Mouse (Mus musculus): ENCODE results near the gene Bcl7c. TPM values are rescaled to one million over a fixed set of nuclear protein-coding genes. Genes with fewer than 3 reads are reported as not detected.

Bcl7c gene
- polyA plus RNA-seq, 1 experiment from 2014 or later = 50.2 TPM

- H3K4me1 ChIP-seq (replicated peaks; ENCODE audit: control insufficient read depth, insufficient read depth, low read length) = no peaks in the 10 kb centered on the region
- WGBS = 30% methylated on average over 2 of the region's 2 CpGs
- ATAC-seq (ENCODE audit: low FRiP score) (no peak), DNase-seq (ENCODE audit: low spot score) (no peak)
- no peaks in the 10 kb centered on the region for H3K36me3 ChIP-seq (replicated peaks; ENCODE audit: control insufficient read depth, insufficient read depth)
- no peak overlapping the region for H3K4me2 ChIP-seq (replicated peaks)
- H3K27me3 ChIP-seq (ENCODE audit: control insufficient read depth, insufficient read depth, low read length) = no peaks in the 10 kb centered on the region
- no peaks in the 10 kb centered on the region for H3K9me3 ChIP-seq (ENCODE audit: control insufficient read depth, low read length)
- H3K9ac ChIP-seq = no peak overlapping the region
- H3K4me3 ChIP-seq (replicated peaks; ENCODE audit: low read length) = no peak overlapping the region
- H3K27ac ChIP-seq = no peak overlapping the region
Observed at GRCm38 (mm10) chr7:127725490-127725889, 16.8 kb upstream of the Bcl7c start.

DNA sequence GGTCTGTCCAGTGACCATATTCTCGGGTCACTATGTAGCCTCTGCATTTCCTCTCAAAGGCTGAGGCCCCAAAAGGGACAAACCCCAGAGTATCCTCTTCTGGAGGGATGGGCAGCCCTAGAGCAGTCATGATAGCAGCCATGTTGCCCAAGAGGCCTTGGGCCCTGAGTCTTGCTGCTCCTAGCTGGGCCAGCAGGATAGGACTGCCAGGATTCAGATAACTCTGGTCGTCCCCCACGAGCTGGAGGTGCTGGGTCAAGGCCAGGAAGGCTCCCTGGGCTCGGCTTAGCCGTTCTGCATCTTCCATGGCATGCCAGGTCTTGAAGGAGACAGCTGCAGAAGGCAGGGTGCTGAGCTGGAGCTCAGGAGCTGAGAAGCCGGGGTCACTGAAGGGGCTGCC is 10.5 kb upstream of the Bcl7c start:
- H3K27ac ChIP-seq = no peak overlapping the region
- no peak for ATAC-seq (ENCODE audit: low FRiP score)
- no peak for DNase-seq (ENCODE audit: low spot score)
- no peaks in the 10 kb centered on the region for H3K9me3 ChIP-seq (ENCODE audit: control insufficient read depth, low read length)
- H3K4me3 ChIP-seq (replicated peaks; ENCODE audit: low read length) = no peak overlapping the region
- 0 out of 2 replicates have a peak, but pooled peaks cover 3% of the 10 kb centered on the region for H3K27me3 ChIP-seq (ENCODE audit: control insufficient read depth, insufficient read depth, low read length)
- no peak overlapping the region for H3K9ac ChIP-seq
- WGBS = 95% methylated on average over 6 of the region's 6 CpGs
- no peaks in the 10 kb centered on the region for H3K36me3 ChIP-seq (replicated peaks; ENCODE audit: control insufficient read depth, insufficient read depth)
- peaks cover 9% of the 10 kb centered on the region for H3K4me1 ChIP-seq (replicated peaks; ENCODE audit: control insufficient read depth, insufficient read depth, low read length)
- no peak overlapping the region for H3K4me2 ChIP-seq (replicated peaks)

DNA sequence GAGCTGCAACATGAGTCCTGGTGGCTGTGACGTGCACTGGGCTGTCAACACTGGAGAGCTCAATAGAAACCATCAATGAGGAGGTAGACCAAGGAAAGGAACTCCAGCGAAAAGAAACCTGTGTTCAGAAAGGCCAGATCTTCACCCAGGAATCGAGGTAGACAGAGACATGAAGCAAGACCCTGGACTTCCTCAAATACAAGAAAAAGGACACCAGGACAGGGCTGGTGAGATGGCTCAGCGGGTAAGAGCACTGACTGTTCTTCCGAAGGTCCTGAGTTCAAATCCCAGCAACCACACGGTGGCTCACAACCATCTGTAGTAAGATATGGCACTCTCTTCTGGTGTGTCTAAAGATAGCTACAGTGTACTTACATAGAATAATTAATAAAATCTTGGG is 9.6 kb upstream of the Bcl7c start:
- WGBS = 88% methylated on average over 6 of the region's 6 CpGs
- no peak overlapping the region for H3K27ac ChIP-seq
- H3K36me3 ChIP-seq (replicated peaks; ENCODE audit: control insufficient read depth, insufficient read depth) = no peaks in the 10 kb centered on the region
- ATAC-seq (ENCODE audit: low FRiP score) (no peak), DNase-seq (ENCODE audit: low spot score) (no peak)
- no peak overlapping the region for H3K4me3 ChIP-seq (replicated peaks; ENCODE audit: low read length)
- H3K4me1 ChIP-seq (replicated peaks; ENCODE audit: control insufficient read depth, insufficient read depth, low read length) = peaks cover 9% of the 10 kb centered on the region
- H3K4me2 ChIP-seq (replicated peaks) = no peak overlapping the region
- no peaks in the 10 kb centered on the region for H3K9me3 ChIP-seq (ENCODE audit: control insufficient read depth, low read length)
- 0 out of 2 replicates have a peak, but pooled peaks cover 3% of the 10 kb centered on the region for H3K27me3 ChIP-seq (ENCODE audit: control insufficient read depth, insufficient read depth, low read length)
- no peak overlapping the region for H3K9ac ChIP-seq

DNA sequence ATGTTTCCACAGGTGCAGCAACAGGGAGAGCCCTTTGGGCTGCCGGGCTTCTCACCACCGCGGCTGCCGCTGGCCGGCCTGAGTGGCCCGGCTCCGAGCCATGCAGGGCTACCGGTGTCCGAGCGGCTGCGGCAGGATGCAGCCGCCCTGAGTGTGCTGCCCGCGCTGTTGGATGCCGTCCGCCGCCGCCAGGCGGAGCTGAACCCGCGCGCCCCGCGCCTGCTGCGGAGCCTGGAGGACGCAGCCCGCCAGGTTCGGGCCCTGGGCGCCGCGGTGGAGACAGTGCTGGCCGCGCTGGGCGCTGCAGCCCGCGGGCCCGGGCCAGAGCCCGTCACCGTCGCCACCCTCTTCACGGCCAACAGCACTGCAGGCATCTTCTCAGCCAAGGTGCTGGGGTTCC is 8.3 kb upstream of the Bcl7c start:
- Histone ChIP-seq H3K4me2 (replicated peaks) (peak overlapping the region; percentile 68), H3K9me3 (ENCODE audit: control insufficient read depth, low read length) (no peaks in the 10 kb centered on the region), H3K9ac (peak overlapping the region; percentile 54), H3K4me3 (replicated peaks; ENCODE audit: low read length) (peak overlapping the region; percentile 31), H3K4me1 (replicated peaks; ENCODE audit: control insufficient read depth, insufficient read depth, low read length) (peaks cover 13% of the 10 kb centered on the region), H3K36me3 (replicated peaks; ENCODE audit: control insufficient read depth, insufficient read depth) (no peaks in the 10 kb centered on the region), H3K27me3 (ENCODE audit: control insufficient read depth, insufficient read depth, low read length) (0 out of 2 replicates have a peak, but pooled peaks cover 3% of the 10 kb centered on the region), H3K27ac (no peak overlapping the region)
- 0 out of 2 replicates have a peak, but pooled peaks have one; percentile 61 for ATAC-seq (ENCODE audit: low FRiP score)
- 1% methylated on average over 41 of the region's 41 CpGs for WGBS
- DNase-seq (ENCODE audit: low spot score) = peak; percentile 58

- WGBS = 84% methylated on average over 4 of the region's 4 CpGs
- Histone ChIP-seq H3K9ac (no peak overlapping the region), H3K4me2 (replicated peaks) (no peak overlapping the region), H3K4me1 (replicated peaks; ENCODE audit: control insufficient read depth, insufficient read depth, low read length) (peaks cover 13% of the 10 kb centered on the region), H3K4me3 (replicated peaks; ENCODE audit: low read length) (no peak overlapping the region), H3K36me3 (replicated peaks; ENCODE audit: control insufficient read depth, insufficient read depth) (no peaks in the 10 kb centered on the region), H3K9me3 (ENCODE audit: control insufficient read depth, low read length) (no peaks in the 10 kb centered on the region), H3K27me3 (ENCODE audit: control insufficient read depth, insufficient read depth, low read length) (0 out of 2 replicates have a peak, but pooled peaks cover 3% of the 10 kb centered on the region), H3K27ac (no peak overlapping the region)
- DNase-seq (ENCODE audit: low spot score) (no peak), ATAC-seq (ENCODE audit: low FRiP score) (no peak)
Observed at GRCm38 (mm10) chr7:127714816-127715215, 6.1 kb upstream of the Bcl7c start.

DNA sequence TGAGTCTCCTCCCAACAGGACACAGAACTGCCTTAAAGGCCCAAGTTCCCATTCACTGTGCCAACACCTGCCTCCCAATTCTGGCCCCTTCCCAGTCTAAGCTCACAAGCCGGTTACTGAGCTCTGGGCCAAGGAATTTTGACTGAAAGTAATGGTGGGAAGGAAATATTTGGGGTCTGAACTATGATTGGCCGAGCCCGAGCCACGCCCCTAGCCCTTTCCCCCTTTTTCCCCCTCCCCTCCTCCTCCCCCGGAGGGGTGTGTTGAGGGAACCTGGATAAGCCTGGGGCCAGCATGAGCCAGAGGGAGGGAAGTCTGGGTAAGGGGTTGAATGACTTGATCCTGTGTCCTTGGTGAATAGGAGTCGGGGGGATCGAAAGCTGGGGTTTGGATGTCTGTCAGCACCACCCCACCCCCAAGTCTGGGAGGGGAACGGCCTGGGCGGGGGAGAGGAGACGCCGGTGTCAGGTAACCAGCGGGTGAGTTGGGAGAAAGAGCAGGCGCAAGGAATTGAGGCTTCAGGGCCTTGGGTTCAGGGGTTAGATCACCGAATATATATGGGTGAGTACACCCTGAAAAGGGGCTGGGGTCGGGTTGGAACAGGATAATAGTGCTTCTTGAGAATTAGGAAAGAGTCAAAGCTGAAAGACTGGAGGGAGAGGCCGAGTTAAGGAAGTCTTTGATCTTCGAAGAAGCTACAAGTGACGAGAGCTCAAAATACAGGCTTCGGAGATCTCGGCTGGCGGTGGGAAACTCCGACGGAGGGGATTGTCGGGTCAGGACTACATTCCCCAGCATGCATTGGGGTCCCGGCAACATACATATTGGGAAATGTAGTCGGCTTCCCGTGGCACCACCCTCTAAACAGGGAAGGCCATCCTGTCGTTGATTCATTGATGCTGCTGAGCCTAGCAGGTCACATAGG is 4.0 kb upstream of the Bcl7c start, which contains the start of gene Ctf1:
TSS of gene Ctf1 (plus strand) at position 276 of the 925 bp plus-strand sequence.
- 0 out of 2 replicates have a peak within 1 kb of the TSS, but pooled peaks have one; percentile 6 for H3K9ac ChIP-seq
- H3K27ac ChIP-seq = peak within 1 kb of the TSS; percentile 43
- peak; percentile 64; the same call in 1 of the 2 replicates for ATAC-seq (ENCODE audit: low FRiP score)
- H3K4me2 ChIP-seq (replicated peaks) = peak within 1 kb of the TSS; percentile 54
- 0 out of 2 replicates have a peak, but pooled peaks cover 3% of the 10 kb centered on the region for H3K27me3 ChIP-seq (ENCODE audit: control insufficient read depth, insufficient read depth, low read length)
- no peaks in the 10 kb centered on the region for H3K36me3 ChIP-seq (replicated peaks; ENCODE audit: control insufficient read depth, insufficient read depth)
- H3K4me1 ChIP-seq (replicated peaks; ENCODE audit: control insufficient read depth, insufficient read depth, low read length) = peaks cover 20% of the 10 kb centered on the region
- H3K9me3 ChIP-seq (ENCODE audit: control insufficient read depth, low read length) = no peaks in the 10 kb centered on the region
- peak within 1 kb of the TSS; percentile 19 for H3K4me3 ChIP-seq (replicated peaks; ENCODE audit: low read length)
- peak; percentile 79 for DNase-seq (ENCODE audit: low spot score)
- WGBS = 2% methylated on average over 28 of the region's 28 CpGs

- H3K9me3 ChIP-seq (ENCODE audit: control insufficient read depth, low read length) = no peaks in the 10 kb centered on the region
- H3K27ac ChIP-seq = no peak overlapping the region
- H3K4me1 ChIP-seq (replicated peaks; ENCODE audit: control insufficient read depth, insufficient read depth, low read length) = peaks cover 19% of the 10 kb centered on the region
- WGBS = 85% methylated on average over 3 of the region's 3 CpGs
- DNase-seq (ENCODE audit: low spot score) = no peak
- H3K4me3 ChIP-seq (replicated peaks; ENCODE audit: low read length) = no peak overlapping the region
- H3K9ac ChIP-seq = no peak overlapping the region
- H3K27me3 ChIP-seq (ENCODE audit: control insufficient read depth, insufficient read depth, low read length) = no peaks in the 10 kb centered on the region
- H3K4me2 ChIP-seq (replicated peaks) = no peak overlapping the region
- H3K36me3 ChIP-seq (replicated peaks; ENCODE audit: control insufficient read depth, insufficient read depth) = peaks cover 2% of the 10 kb centered on the region
- no peak for ATAC-seq (ENCODE audit: low FRiP score)
Observed at GRCm38 (mm10) chr7:127711456-127711855, 2.7 kb upstream of the Bcl7c start.

- WGBS = 88% methylated on average over 3 of the region's 3 CpGs
- no peaks in the 10 kb centered on the region for H3K27me3 ChIP-seq (ENCODE audit: control insufficient read depth, insufficient read depth, low read length)
- H3K9me3 ChIP-seq (ENCODE audit: control insufficient read depth, low read length) = no peaks in the 10 kb centered on the region
- no peak overlapping the region for H3K4me2 ChIP-seq (replicated peaks)
- DNase-seq (ENCODE audit: low spot score) (no peak), ATAC-seq (ENCODE audit: low FRiP score) (no peak)
- no peak overlapping the region for H3K4me3 ChIP-seq (replicated peaks; ENCODE audit: low read length)
- H3K9ac ChIP-seq = no peak overlapping the region
- H3K4me1 ChIP-seq (replicated peaks; ENCODE audit: control insufficient read depth, insufficient read depth, low read length) = peaks cover 19% of the 10 kb centered on the region
- H3K27ac ChIP-seq = no peak overlapping the region
- H3K36me3 ChIP-seq (replicated peaks; ENCODE audit: control insufficient read depth, insufficient read depth) = peaks cover 6% of the 10 kb centered on the region
Observed at GRCm38 (mm10) chr7:127711031-127711430, 2.3 kb upstream of the Bcl7c start.

DNA sequence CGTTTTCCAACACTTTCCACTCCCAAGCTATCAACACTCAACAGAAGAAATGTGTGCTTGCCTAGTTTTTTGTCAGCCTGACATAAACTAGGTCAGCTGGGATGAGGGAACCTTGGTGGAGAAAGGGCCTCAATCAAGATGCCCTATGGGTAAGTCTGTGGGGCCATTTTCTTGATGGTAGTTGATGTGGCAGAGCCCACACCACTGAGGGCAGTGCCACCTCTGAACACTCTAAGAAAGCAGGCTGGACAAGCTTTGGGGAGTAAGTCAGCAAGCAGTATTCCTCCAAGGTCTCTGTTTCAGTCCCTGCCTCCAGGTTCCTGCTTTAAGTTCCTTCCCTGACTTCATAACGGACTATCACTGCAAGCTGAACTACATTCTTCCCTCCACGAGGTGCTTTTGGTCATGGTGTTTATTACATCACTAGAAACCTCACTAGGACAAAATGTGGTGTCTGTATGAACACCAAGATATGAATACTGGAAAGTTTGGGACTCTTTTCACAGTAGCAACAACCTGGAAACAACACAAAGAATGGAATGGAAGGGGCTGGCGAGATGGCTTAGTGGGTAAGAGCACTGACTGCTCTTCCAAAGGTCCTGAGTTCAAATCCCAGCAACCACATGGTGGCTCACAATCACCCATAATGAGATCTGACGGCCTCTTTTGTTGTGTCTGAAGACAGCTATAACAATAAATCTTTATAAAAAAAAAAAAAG is 687 bp upstream of the Bcl7c start:
- peaks cover 19% of the 10 kb centered on the region for H3K4me1 ChIP-seq (replicated peaks; ENCODE audit: control insufficient read depth, insufficient read depth, low read length)
- H3K4me3 ChIP-seq (replicated peaks; ENCODE audit: low read length) = peak overlapping the region; percentile 91
- no peak overlapping the region for H3K27ac ChIP-seq
- H3K36me3 ChIP-seq (replicated peaks; ENCODE audit: control insufficient read depth, insufficient read depth) = peaks cover 20% of the 10 kb centered on the region
- ATAC-seq (ENCODE audit: low FRiP score) (no peak), DNase-seq (ENCODE audit: low spot score) (no peak)
- peak overlapping the region; percentile 90; the same call in 1 of the 2 replicates for H3K9ac ChIP-seq
- no peaks in the 10 kb centered on the region for H3K9me3 ChIP-seq (ENCODE audit: control insufficient read depth, low read length)
- 81% methylated on average over 5 of the region's 5 CpGs for WGBS
- H3K4me2 ChIP-seq (replicated peaks) = peak overlapping the region; percentile 61
- no peaks in the 10 kb centered on the region for H3K27me3 ChIP-seq (ENCODE audit: control insufficient read depth, insufficient read depth, low read length)
